Mouse (Mus musculus) sigmoid colon, adult 10 weeks (tissue): ENCODE data around the gene Efcab11. TPM values are rescaled to one million over a fixed set of nuclear protein-coding genes. Genes with fewer than 3 reads are reported as not detected.

ENCODE experiments used
- polyA plus RNA-seq: library from polyadenylated mRNA; stranded (reverse); fragments of 350-450 nt; fragmentation: Illumina TruSeq; extraction: RNeasy Lipid Tissue Mini Kit (QIAGEN cat#74804); gene quantifications from one replicate; pipeline ENCODE4 v1.2.3, GENCODE M21; 2014; ENCODE audit warnings: low read depth, low replicate concordance

The Efcab11 gene
- polyA plus RNA-seq: 2.8 TPM

GRCm38 (mm10) chr12:99884269-99885261 is at the start of gene Efcab11, which contains the start of gene Tdp1:
Efcab11 (minus strand) TSS chr12:99884439.
Tdp1 (plus strand) TSS chr12:99884517.

Other genes starting within 250 kb of the Efcab11 start
- gene Tdp1, start 78 bp upstream of the Efcab11 start, polyA plus RNA-seq: 1.2 TPM
- gene Kcnk13, start 80.1 kb upstream of the Efcab11 start, polyA plus RNA-seq: 0.35 TPM
- gene Psmc1, start 225.7 kb upstream of the Efcab11 start, polyA plus RNA-seq: 199 TPM